Mouse (Mus musculus): Measurements from ENCODE around the gene Ddx59. TPM values are rescaled to one million over a fixed set of nuclear protein-coding genes. Genes with fewer than 3 reads are reported as not detected.

Ddx59 gene
- polyA plus RNA-seq, 1 experiment, result 7.0 TPM

- Histone ChIP-seq H3K4me3 (ENCODE audit: insufficient read depth, low read length) (no peak overlapping the region), H3K27ac (ENCODE audit: insufficient read depth, low read length) (no peak overlapping the region), H3K4me1 (ENCODE audit: control insufficient read depth, insufficient read depth, low read length) (no peaks in the 10 kb centered on the region)
- no peak for TF ChIP-seq POLR2A (IDR thresholded peaks at IDR 0.05; ENCODE audit: low read depth, low read length)
- no peak for TF ChIP-seq CTCF (IDR thresholded peaks at IDR 0.05; ENCODE audit: borderline replicate concordance, insufficient read depth, low read length)
Observed at GRCm38 (mm10) chr1:136446933-136447332, 31.9 kb downstream of the Ddx59 start.

- no peak for TF ChIP-seq POLR2A (IDR thresholded peaks at IDR 0.05; ENCODE audit: low read depth, low read length)
- no peak for TF ChIP-seq CTCF (IDR thresholded peaks at IDR 0.05; ENCODE audit: borderline replicate concordance, insufficient read depth, low read length)
- H3K4me1 ChIP-seq (ENCODE audit: control insufficient read depth, insufficient read depth, low read length), result no peaks in the 10 kb centered on the region
- no peak overlapping the region for H3K27ac ChIP-seq (ENCODE audit: insufficient read depth, low read length)
- no peak overlapping the region for H3K4me3 ChIP-seq (ENCODE audit: insufficient read depth, low read length)
Observed at GRCm38 (mm10) chr1:136447338-136447737, 32.3 kb downstream of the Ddx59 start.

- Histone ChIP-seq H3K27ac (ENCODE audit: insufficient read depth, low read length) (no peak overlapping the region), H3K4me3 (ENCODE audit: insufficient read depth, low read length) (no peak overlapping the region), H3K4me1 (ENCODE audit: control insufficient read depth, insufficient read depth, low read length) (no peaks in the 10 kb centered on the region)
- TF ChIP-seq CTCF (IDR thresholded peaks at IDR 0.05; ENCODE audit: borderline replicate concordance, insufficient read depth, low read length) (no peak), POLR2A (IDR thresholded peaks at IDR 0.05; ENCODE audit: low read depth, low read length) (no peak)
Observed at GRCm38 (mm10) chr1:136449541-136449940, 34.5 kb downstream of the Ddx59 start.

DNA sequence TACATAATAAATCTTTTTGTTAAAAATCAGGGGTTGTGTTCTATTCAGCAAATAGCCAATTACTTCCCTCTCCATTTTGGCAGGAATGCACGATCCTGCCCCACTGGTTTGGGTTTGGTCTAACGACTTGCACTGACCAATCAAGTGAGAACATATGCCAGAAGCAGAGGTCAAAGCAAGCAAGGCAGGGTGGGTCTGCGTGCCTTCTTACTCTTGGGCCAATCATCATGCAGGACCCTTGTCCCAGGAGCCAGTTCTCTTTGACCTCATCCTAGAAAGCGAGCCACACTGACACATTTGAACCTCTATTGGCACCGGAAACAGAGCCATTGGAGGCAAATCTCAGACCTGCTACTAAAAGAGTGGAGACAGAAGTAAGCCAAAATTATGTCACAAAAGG is 35.1 kb downstream of the Ddx59 start:
- Histone ChIP-seq H3K4me3 (ENCODE audit: insufficient read depth, low read length) (no peak overlapping the region), H3K27ac (ENCODE audit: insufficient read depth, low read length) (no peak overlapping the region), H3K4me1 (ENCODE audit: control insufficient read depth, insufficient read depth, low read length) (no peaks in the 10 kb centered on the region)
- TF ChIP-seq POLR2A (IDR thresholded peaks at IDR 0.05; ENCODE audit: low read depth, low read length) (no peak), CTCF (IDR thresholded peaks at IDR 0.05; ENCODE audit: borderline replicate concordance, insufficient read depth, low read length) (no peak)

DNA sequence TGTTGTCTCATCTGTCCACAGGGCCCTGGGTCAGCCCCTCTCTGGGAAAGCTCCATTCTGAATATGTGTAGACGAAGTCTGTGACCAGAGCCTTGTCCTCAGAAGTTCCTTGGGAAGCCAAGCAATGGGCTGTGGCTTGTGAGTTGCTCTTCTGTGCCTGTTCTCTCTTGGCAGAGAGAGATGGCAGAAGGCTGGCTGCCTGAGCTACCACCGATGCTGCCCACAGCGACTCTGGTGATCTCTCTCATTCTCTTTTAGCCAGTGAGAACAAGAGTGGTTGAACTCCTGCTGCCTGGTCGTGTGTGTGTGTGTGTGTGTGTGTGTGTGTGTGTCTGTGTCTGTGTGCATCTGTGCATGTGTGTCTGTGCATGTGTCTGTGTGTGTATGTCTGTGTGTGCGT is 37.4 kb downstream of the Ddx59 start:
- no peak overlapping the region for H3K27ac ChIP-seq (ENCODE audit: insufficient read depth, low read length)
- H3K4me1 ChIP-seq (ENCODE audit: control insufficient read depth, insufficient read depth, low read length), result no peaks in the 10 kb centered on the region
- no peak for TF ChIP-seq POLR2A (IDR thresholded peaks at IDR 0.05; ENCODE audit: low read depth, low read length)
- no peak for TF ChIP-seq CTCF (IDR thresholded peaks at IDR 0.05; ENCODE audit: borderline replicate concordance, insufficient read depth, low read length)
- no peak overlapping the region for H3K4me3 ChIP-seq (ENCODE audit: insufficient read depth, low read length)

DNA sequence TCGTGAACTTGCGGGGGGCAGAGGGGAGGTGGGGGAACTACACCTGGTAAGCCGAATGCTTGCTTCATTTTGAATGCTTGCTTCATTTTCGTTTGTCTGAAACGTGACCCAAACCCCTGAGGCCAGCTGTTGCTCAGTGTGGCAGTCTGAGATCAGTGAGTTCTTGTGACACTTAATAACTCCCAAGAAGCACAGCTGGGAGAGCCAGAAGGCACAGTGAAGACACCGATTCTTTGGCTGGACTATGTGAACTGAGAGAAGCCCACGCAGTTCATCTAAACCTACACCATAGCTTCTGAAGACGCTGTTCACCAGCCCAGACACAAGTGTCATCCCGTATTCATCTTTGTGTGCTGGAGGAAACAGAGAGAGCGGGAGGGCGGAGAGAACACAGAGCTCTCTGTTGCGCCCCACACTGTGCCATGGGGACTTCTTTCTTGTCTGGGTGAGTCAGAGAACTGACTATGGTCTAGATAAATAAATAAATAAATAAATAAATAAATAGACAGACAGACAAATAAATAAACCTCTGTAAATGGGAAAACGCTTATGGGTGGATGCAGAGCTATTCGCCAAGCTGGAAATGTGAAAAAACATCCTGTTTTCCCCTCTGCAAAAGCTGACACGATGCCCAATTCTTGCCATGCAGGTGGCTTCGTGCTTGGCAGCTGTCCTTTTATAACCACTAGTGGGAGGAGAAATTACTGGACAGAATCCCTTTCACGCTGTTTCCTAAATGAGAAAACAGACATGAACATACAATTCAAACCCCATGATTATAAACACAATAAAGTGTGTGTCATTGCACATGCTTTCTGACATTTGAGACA is 40.9 kb downstream of the Ddx59 start:
- Histone ChIP-seq H3K4me3 (ENCODE audit: insufficient read depth, low read length) (no peak overlapping the region), H3K27ac (ENCODE audit: insufficient read depth, low read length) (no peak overlapping the region), H3K4me1 (ENCODE audit: control insufficient read depth, insufficient read depth, low read length) (no peaks in the 10 kb centered on the region)
- TF ChIP-seq CTCF (IDR thresholded peaks at IDR 0.05; ENCODE audit: borderline replicate concordance, insufficient read depth, low read length) (no peak), POLR2A (IDR thresholded peaks at IDR 0.05; ENCODE audit: low read depth, low read length) (no peak)

DNA sequence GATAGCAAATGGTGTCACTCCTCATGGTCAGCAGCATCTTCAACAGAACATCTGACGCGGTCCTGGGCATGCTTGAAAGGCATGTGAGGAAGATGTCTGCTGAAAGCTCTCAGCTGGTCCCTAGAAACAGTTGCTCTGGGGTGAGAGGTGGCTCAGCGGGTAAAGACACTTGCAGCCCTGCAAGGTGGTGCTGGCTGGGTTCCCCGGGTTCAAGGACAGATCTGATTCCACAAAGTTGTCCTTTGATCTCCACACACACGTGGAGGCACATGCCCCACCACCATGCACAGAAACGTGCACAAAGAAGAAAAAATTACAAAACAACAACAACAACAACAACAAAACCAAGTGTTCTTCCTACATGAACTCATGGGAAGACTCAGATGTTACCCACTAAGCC is 41.7 kb downstream of the Ddx59 start:
- Histone ChIP-seq H3K27ac (ENCODE audit: insufficient read depth, low read length) (no peak overlapping the region), H3K4me3 (ENCODE audit: insufficient read depth, low read length) (no peak overlapping the region), H3K4me1 (ENCODE audit: control insufficient read depth, insufficient read depth, low read length) (no peaks in the 10 kb centered on the region)
- TF ChIP-seq POLR2A (IDR thresholded peaks at IDR 0.05; ENCODE audit: low read depth, low read length) (no peak), CTCF (IDR thresholded peaks at IDR 0.05; ENCODE audit: borderline replicate concordance, insufficient read depth, low read length) (no peak)

GRCm38 (mm10) chr1:136457403-136457802 is 42.3 kb downstream of the Ddx59 start:
- Histone ChIP-seq H3K4me3 (ENCODE audit: insufficient read depth, low read length) (no peak overlapping the region), H3K4me1 (ENCODE audit: control insufficient read depth, insufficient read depth, low read length) (no peaks in the 10 kb centered on the region), H3K27ac (ENCODE audit: insufficient read depth, low read length) (no peak overlapping the region)
- TF ChIP-seq CTCF (IDR thresholded peaks at IDR 0.05; ENCODE audit: borderline replicate concordance, insufficient read depth, low read length) (no peak), POLR2A (IDR thresholded peaks at IDR 0.05; ENCODE audit: low read depth, low read length) (no peak)

DNA sequence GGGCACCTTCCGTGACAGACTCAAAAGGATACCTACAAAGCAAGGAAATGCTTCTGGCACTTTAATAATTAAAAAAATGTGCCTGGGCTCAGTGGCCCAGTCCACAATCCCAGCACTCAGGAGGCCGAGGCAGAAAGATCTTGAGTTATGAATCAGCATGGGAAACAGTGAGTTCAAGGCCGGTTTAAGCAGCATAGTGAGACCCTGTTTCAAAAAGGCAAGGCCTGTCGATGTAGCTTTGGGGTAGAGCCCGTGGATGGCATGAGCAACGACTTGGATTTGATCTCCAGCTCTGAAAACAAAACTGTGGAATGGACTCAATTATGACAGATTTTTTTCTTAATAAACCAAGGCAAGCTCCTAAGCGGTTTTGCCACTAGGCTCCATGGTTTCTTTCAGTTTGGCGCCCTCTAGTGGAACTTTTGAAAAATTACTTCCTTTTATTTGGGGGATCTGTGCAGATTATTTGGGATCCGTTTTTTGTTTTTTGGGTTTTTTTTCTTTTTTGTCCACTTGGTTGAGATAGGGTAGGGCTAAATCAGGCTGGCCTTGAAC is 43.7 kb downstream of the Ddx59 start:
- Histone ChIP-seq H3K4me1 (ENCODE audit: control insufficient read depth, insufficient read depth, low read length) (no peaks in the 10 kb centered on the region), H3K4me3 (ENCODE audit: insufficient read depth, low read length) (no peak overlapping the region), H3K27ac (ENCODE audit: insufficient read depth, low read length) (no peak overlapping the region)
- TF ChIP-seq POLR2A (IDR thresholded peaks at IDR 0.05; ENCODE audit: low read depth, low read length), result no peak
- TF ChIP-seq CTCF (IDR thresholded peaks at IDR 0.05; ENCODE audit: borderline replicate concordance, insufficient read depth, low read length), result no peak

- Histone ChIP-seq H3K4me1 (ENCODE audit: control insufficient read depth, insufficient read depth, low read length) (peaks cover 2% of the 10 kb centered on the region; the same call in 1 of the 2 replicates), H3K4me3 (ENCODE audit: insufficient read depth, low read length) (no peak overlapping the region), H3K27ac (ENCODE audit: insufficient read depth, low read length) (no peak overlapping the region)
- TF ChIP-seq POLR2A (IDR thresholded peaks at IDR 0.05; ENCODE audit: low read depth, low read length), result no peak
- TF ChIP-seq CTCF (IDR thresholded peaks at IDR 0.05; ENCODE audit: borderline replicate concordance, insufficient read depth, low read length), result no peak
Observed at GRCm38 (mm10) chr1:136462443-136462842, 47.4 kb downstream of the Ddx59 start.
